Mouse (Mus musculus) retina, postnatal 1 day (tissue): ENCODE results near the gene Crip1.

Experiments
- DNase-seq: peaks from one replicate; pipeline ENCODE4 v3.0.0-alpha.2; 2012

Gene Crip1

DNA sequence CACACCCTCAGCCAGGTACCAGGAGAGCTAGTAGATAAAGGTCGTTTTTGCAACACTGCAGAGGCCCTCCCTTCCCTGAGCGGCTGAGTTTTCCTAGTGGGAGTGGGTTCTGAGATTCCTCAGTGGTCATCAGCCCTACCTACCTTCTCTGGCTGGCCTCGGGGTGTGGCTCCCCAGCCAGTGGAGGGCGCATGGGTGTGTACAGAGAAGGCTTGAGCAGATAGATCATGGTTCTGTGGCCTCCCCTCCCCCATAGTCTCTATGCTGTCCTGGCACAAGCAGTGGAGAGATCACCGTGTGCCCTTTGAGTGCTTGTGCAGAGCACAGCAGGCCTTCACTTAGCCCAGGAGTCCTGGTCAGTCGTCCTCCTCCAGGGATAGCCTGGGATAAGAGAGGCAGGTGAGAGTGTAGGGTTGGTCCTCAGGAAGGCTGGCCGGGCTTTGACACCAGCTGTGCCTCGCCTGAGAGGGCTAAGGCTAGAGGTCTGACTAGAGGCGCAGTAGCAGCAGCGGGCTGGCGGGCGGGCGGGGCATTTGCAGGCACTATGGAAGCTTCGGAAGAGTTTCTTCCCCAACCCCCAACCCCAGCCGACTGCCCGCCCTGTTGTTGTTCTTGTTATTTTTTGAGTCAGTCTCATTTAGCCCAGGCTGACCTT, 2.4 kb downstream of the Crip1 start:
- DNase-seq = no peak

GRCm38 (mm10) chr12:113149341-113149740, 3.2 kb downstream of the Crip1 start:
- DNase-seq = no peak

GRCm38 (mm10) chr12:113149896-113150295, 3.8 kb downstream of the Crip1 start:
- DNase-seq = no peak

DNA sequence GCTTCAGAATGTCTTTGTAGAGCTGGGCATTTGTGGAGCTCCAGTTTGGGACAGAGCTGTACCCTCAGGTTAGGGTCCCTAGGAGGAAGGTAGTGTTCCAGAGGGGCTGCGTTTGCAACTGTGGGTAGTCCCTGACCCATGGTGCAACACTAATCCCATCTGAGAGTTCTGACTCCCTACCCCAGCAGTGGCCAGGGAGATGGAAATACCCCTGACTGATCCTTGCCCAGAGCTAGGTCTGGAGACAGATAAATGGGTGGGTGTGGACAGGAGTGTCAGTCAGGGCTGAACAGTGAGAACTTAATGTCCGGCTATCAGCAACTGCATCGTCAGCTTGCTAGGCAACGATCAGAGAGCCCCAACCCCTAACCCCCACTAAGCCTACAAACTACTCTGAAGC, 4.5 kb downstream of the Crip1 start:
- DNase-seq = no peak

GRCm38 (mm10) chr12:113151046-113151445, 4.9 kb downstream of the Crip1 start:
- DNase-seq = no peak

DNA sequence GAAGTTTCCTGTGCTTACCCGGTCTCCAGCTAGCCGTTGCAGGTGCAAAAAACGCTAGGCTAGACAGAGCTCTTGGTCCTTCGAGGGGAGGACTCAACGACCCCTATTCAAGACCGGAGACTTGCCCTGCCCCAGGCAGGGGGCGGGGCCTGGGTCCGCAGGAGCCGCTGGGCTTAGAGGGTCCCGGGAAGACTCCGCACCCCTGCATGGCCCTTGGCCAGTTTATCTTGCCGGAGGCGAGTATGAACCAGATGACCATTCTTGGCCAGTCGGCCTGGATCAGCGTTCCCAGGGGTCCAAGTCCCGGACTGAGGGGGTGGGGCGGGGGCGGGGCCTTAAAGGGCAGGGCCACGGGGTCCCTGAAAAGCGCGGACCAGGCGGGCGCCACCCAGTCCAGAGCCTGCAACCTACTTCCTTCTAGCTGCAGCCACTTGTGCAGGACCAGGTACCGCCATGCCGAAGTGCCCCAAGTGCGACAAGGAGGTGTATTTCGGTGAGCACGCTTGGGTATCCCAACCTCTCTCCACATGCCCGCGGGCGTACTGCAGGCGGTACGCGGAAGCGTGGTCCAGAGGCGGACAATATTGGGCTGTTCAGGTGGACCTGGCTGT, 5.7 kb downstream of the Crip1 start:
- DNase-seq = peak; percentile 65

DNA sequence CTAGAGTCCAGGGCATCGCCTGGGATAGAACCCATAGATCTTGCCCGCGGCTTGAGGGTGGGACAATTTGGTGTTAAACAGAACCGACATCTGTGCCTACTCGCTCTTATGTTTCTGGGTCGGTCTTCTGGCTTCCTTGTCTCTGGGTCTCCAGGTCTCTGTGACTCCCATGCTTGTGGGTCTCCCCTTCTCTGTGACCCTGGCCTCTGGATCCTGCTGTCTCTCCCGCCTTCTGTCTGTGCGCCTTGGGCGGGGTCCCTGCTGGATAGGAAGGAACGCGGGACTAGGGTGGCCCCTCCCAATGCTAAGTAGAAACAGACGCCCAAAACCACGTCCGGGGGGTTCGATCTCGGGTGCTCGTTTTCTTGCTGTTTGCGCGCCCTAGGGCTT, 6.2 kb downstream of the Crip1 start:
- DNase-seq = no peak

GRCm38 (mm10) chr12:113152991-113153525, 6.9 kb downstream of the Crip1 start:
- no peak for DNase-seq

DNA sequence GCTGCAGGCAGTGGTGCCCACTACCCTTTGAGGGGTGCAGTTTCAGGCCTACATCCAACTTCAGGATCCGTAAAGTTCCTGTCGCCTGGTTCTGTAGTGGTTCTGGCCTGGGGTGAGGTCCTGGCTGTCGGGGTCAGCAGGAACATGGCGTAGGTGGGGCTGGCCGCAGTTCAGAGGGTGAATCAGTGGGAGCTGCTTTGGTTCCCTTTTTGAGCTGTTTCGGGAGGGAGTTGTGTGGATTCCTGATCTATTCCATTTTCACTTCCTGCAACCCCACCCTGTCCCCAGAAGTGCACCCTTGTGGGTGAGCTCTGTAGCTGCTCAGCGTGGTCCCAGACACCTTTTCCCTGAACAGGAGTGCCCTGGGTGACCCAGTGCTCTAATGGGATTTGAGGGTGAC, 7.9 kb downstream of the Crip1 start:
- no peak for DNase-seq

DNA sequence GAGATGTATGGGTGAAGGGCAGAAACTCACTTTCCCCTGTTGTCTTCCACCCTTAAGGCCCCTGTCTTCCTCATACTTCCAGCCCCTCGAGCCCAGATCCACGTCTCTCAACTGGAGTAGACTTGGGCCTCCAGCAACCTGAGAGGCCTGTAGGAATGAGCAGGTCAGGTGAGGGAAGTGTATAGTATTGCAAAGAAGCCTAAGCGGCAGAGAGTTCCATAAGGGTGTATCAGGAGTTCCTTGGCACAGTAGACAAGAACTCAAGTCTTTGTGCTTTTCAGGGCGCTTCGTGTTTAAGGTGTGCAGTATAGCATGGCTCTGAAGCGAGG, 8.6 kb downstream of the Crip1 start:
- DNase-seq = no peak

DNA sequence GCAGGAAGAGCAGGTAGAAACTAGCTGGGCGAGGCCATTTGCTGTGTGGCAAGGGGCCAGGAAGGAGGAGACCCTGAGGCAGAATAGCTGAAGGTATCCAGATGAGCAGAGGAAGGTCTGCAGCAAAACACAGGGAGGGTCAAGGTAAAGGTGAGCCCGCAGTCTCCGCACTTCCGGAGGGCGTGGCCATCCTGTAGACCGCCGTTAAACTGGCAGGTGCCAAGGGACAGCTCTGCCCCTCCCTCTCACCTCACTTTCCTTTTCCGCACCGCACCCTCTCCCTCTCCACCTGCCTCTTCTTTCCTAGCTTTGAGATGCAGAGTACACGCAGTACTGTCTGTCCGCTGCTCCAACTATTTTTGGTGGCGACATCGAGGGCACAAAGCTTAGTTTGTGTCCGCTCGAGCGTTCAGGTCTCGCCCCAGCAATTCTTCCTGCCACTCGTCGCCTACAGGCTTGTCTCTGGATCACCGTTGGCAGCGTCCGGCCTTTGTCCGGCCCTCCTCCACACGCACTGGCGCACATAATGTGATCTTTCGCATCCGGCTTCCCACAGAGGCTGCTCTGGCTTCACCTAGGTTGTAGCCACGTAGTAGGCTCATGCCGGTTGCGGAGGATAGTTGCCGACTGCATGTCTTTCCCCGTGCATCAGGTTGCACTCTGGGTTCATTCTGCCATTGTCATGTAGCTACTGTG, 9.1 kb downstream of the Crip1 start:
- peak; percentile 70 for DNase-seq

GRCm38 (mm10) chr12:113155887-113156539, 9.9 kb downstream of the Crip1 start, which contains the start of gene Tedc1:
Tedc1 (plus strand) TSS chr12:113156421.
- peak; percentile 100 for DNase-seq

GRCm38 (mm10) chr12:113156540-113156929, 10.4 kb downstream of the Crip1 start:
- no peak for DNase-seq

DNA sequence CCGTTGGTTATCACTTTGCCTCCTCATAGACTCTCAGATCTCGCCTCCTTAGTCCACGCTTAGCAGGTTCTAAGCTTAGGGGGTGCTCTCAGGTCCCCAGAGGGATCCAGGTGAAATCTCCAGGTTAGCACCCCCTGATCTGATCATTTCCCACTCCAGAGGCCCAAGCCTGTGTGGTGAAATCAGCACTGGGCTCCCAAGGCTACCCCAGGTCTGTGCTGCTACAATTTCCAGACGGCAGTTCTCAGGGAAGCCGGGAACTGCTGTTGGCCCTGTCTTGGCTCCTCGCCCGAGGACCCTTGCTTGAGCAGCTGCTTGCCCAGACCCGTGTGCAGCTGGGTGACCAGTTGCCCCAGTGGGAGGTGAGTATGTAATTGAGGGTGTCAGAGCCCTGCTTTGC, 10.9 kb downstream of the Crip1 start:
- no peak for DNase-seq

DNA sequence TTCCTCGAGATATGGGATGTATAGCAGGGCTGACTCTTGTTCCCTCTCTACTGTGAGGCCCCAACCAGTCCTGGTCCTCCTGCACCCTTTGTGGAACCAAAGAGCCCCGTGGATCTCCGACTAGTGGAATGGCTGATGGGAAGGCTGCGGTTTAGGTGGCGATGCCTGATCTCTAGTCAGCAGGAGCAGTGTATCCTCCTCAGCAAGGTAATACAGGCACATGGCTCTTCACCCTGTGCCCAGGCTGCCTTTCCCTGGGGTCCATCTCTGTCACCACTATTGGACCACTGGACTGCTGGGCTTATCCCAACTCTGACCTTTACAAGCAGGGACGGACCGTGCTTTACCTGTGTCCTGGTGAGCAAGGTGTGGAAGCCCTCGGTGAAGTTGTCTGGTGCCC, 11.4 kb downstream of the Crip1 start:
- no peak for DNase-seq

DNA sequence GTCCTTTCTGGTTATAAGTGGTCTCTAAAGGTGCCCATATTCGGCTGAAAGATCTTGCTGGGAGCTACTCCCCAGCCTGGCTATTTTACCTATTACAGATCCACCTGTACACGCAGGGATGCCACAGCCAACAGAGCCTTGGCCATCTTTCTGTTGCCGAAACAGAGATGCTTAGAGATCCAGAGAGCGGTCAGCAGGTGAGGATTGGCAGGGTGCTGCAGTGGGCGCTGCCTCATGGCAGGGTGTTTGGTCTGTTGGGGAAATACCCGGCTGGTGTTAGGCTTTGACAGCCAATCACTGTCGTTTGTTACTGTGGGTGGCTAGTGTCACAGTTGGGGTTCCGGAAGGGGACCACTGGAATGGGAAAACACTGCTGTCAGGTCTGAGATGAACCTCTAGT, 11.9 kb downstream of the Crip1 start:
- DNase-seq = no peak

- DNase-seq = peak; percentile 62
Measured at GRCm38 (mm10) chr12:113163561-113164006, 17.5 kb downstream of the Crip1 start.

GRCm38 (mm10) chr12:113168031-113168536, 22.0 kb downstream of the Crip1 start:
- no peak for DNase-seq

DNA sequence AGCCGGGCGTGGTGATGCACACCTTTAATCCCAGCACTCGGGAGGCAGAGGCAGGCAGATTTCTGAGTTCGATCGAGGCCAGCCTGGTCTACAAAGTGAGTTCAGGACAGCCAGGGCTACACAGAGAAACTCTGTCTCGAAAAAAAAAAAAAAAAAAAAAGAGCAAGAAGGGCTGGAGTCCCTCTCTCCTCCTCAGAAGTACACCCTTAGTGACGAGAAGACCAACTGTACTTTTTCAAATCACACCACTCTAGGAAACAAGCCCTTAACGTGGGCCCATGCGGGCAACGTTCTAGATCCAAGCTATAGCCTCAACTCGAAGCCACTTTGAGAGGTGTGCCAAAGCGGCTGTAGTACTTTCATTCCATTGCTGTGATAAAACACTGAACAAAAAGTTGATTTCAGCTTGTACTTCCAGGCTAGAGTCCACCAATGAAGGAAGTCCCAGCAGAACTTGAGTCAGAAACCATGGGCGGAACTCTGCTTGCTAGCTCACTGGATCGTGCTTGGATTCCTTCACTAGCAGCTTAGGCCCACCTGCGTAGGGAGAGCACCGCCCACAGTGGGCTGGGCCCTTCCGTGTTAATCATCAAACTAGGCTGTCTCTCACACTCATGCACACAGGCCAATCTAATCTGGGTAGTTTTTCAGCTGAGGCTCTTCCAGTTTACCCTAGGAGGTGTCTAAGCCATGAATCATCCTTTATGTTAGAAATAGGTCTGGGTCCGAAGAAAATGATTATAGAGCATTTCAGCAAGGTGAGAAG, 31.0 kb downstream of the Crip1 start:
- no peak for DNase-seq

GRCm38 (mm10) chr12:113181020-113181419, 34.9 kb downstream of the Crip1 start:
- no peak for DNase-seq

DNA sequence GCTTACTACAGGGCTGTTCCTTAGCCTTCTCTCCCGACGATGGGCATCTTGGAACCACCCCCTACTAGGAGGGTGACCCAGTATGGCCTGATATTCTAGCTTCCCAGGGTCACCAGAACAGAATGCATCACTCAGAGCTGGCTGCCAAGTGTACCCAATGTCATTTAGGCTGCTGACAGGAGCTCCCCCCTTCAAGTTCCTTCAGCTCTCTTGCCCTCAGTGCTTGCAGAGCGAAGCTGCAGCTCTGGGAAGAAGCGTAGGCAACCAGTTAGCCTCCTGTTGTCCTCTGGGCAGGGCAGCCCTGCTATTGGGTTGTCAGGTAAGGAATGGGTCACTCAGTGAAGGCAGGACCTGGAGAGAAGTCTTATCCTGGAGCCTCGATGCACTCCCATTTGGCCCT, 38.8 kb downstream of the Crip1 start:
- no peak for DNase-seq

DNA sequence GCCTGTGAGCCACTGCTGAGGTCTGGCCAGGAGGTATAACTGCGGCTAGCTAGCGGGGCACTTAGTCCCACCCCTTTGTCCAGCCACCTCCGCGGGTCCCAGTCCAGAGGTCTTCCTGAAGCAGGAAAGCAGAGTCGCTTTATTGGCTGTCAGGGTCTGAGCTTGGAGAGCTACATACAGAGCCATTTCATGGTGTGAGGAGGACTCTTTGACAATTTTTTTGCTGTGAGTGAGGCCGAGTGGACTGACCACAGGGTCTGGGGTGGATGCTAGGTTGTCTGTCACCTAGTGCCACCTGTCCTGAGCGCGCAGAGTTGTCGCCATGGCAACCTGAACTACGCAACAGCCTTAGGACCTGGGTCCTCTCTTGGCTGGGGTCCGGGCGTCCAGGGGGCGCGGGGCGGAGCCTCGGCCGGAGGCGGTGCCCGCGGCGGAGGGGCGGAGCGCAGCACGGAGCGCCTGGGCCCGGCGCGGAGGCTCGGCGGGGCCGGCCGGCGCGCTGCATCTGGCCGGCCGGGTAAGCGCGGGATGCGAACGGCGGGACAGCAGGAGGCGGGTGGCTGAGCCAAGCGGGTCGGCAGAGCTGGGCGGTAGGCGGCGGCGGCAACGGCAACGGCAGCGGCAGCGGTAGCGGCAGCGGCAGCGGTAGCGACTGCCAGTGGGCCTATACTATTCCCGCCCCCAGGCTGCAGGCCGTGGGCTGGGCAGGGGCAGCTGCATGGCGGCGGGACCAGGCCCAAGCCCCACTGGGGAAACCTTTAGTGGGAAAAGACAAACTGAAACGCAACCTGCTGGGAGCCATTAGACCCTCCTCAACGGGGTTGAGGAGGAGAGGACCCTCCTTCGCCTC, 39.6 kb downstream of the Crip1 start, which contains the start of gene Tmem121:
Gene Tmem121, plus strand, starts transcription at position 489 of the 850 bp plus-strand sequence.
- DNase-seq = peak; percentile 77
